Mouse (Mus musculus) E14TG2a.4 (cell line): ENCODE measurements around the gene Prkca.

Experiments used
- CTCF ChIP-seq: conservative IDR thresholded peaks from 2 replicates; pipeline ENCODE4 v1.5.1; 2014; ENCODE audit warnings: low read length
- NANOG ChIP-seq: IDR thresholded peaks from 2 replicates; pipeline ENCODE4 v1.6.1; 2014; ENCODE audit warnings: borderline replicate concordance, low read length, mixed read lengths
- POU5F1 ChIP-seq: IDR thresholded peaks from 2 replicates; pipeline ENCODE4 v1.6.1; 2014; ENCODE audit warnings: low read length, borderline replicate concordance

GRCm38 (mm10) chr11:108178802-108179201, 164.9 kb downstream of the Prkca start:
- TF ChIP-seq CTCF (no peak), POU5F1 (no peak), NANOG (no peak)
